Mouse (Mus musculus) liver, embryonic 12.5 days (tissue): Measurements from ENCODE around the gene Plgrkt. TPM values are rescaled to one million over a fixed set of nuclear protein-coding genes. Genes with fewer than 3 reads are reported as not detected.

Source experiments
- ATAC-seq: fragments of 200-750 bp; cut with Nextera tagmentation; 2 replicates; pipeline ENCODE4 v1.8.0; 2017; ENCODE audit warnings: moderate number of reproducible peaks, mild to moderate bottlenecking, moderate library complexity
- H3K27ac ChIP-seq: fragments of 300-500 bp; sonication (generic); 2 replicates; pipeline ENCODE4 v1.5.1; 2016; ENCODE audit warnings: mild to moderate bottlenecking
- H3K27me3 ChIP-seq: fragments of 300-500 bp; sonication (generic); replicated peaks from 2 replicates; pipeline ENCODE4 v1.6.1; 2016; ENCODE audit warnings: mild to moderate bottlenecking, moderate library complexity
- H3K36me3 ChIP-seq: fragments of 300-500 bp; sonication (generic); 2 replicates; pipeline ENCODE4 v1.6.1; 2016; ENCODE audit warnings: mild to moderate bottlenecking, moderate library complexity
- H3K4me1 ChIP-seq: fragments of 300-500 bp; sonication (generic); 2 replicates; pipeline ENCODE4 v1.6.1; 2016
- H3K4me2 ChIP-seq: fragments of 300-500 bp; sonication (generic); 2 replicates; pipeline ENCODE4 v1.6.1; 2016; ENCODE audit warnings: mild to moderate bottlenecking, moderate library complexity
- H3K4me3 ChIP-seq: fragments of 300-500 bp; sonication (generic); 2 replicates; pipeline ENCODE4 v1.5.1; 2016; ENCODE audit warnings: mild to moderate bottlenecking, moderate library complexity
- H3K9ac ChIP-seq: fragments of 300-500 bp; sonication (generic); 2 replicates; pipeline ENCODE4 v1.6.1; 2016; ENCODE audit warnings: mild to moderate bottlenecking, moderate library complexity
- H3K9me3 ChIP-seq: fragments of 300-500 bp; sonication (generic); replicated peaks from 2 replicates; pipeline ENCODE4 v1.6.1; 2016; ENCODE audit warnings: mild to moderate bottlenecking, moderate library complexity
- WGBS: fragments of 180-500 bp; shearing (Covaris S2); methylation state at CpG from one replicate; pipeline ENCODE4 v1.1.7; 2016; ENCODE audit not compliant: insufficient replicate concordance; 5-methylcytosine and 5-hydroxymethylcytosine counted together
- polyA plus RNA-seq: library from polyadenylated mRNA; unstranded; fragments of >200 nt; fragmentation: Nextera tagmentation; extraction: Ambion mirVana; gene quantifications from 2 replicates; pipeline ENCODE4 v1.2.1, GENCODE M21; 2016

The Plgrkt gene
- polyA plus RNA-seq, 1 experiment from 2014 or later, result 37.7 TPM

GRCm38 (mm10) chr19:29342281-29342680 lies 24.9 kb downstream of the Plgrkt start:
- Histone ChIP-seq H3K36me3 (no peaks in the 10 kb centered on the region), H3K4me3 (no peak overlapping the region), H3K27me3 (0 out of 2 replicates have a peak, but pooled peaks cover 12% of the 10 kb centered on the region), H3K9ac (no peak overlapping the region), H3K9me3 (no peaks in the 10 kb centered on the region), H3K27ac (no peak overlapping the region), H3K4me2 (no peak overlapping the region), H3K4me1 (peaks cover 4% of the 10 kb centered on the region; the same call in 1 of the 2 replicates)
- no peak for ATAC-seq
- WGBS, result 64% methylated on average over 6 of the region's 6 CpGs

GRCm38 (mm10) chr19:29341029-29341428 lies 26.2 kb downstream of the Plgrkt start:
- Histone ChIP-seq H3K4me3 (no peak overlapping the region), H3K4me1 (peaks cover 4% of the 10 kb centered on the region; the same call in 1 of the 2 replicates), H3K36me3 (no peaks in the 10 kb centered on the region), H3K27ac (no peak overlapping the region), H3K9ac (no peak overlapping the region), H3K9me3 (no peaks in the 10 kb centered on the region), H3K27me3 (0 out of 2 replicates have a peak, but pooled peaks cover 12% of the 10 kb centered on the region), H3K4me2 (no peak overlapping the region)
- 46% methylated on average over 4 of the region's 4 CpGs for WGBS
- no peak for ATAC-seq

- Histone ChIP-seq H3K27me3 (peaks cover 47% of the 10 kb centered on the region), H3K4me3 (no peak overlapping the region), H3K9ac (no peak overlapping the region), H3K36me3 (no peaks in the 10 kb centered on the region), H3K4me1 (no peaks in the 10 kb centered on the region), H3K9me3 (no peaks in the 10 kb centered on the region), H3K27ac (no peak overlapping the region), H3K4me2 (no peak overlapping the region)
- 68% methylated on average over 2 of the region's 2 CpGs for WGBS
- ATAC-seq, result no peak
These were observed 30.6 kb downstream of the Plgrkt start for GRCm38 (mm10) chr19:29336624-29337023.

- WGBS, result 8% methylated on average over 23 of the region's 23 CpGs
- H3K27ac ChIP-seq, result no peak within 1 kb of the TSS
These were observed 33.0 kb downstream of the Plgrkt start, which contains the start of gene Rln1 for GRCm38 (mm10) chr19:29334068-29334745. Gene Rln1 (minus strand): TSS chr19:29334670.

GRCm38 (mm10) chr19:29326822-29327552 lies 40.2 kb downstream of the Plgrkt start:
- H3K36me3 ChIP-seq, result no peaks in the 10 kb centered on the region
- peaks cover 13% of the 10 kb centered on the region for H3K27me3 ChIP-seq
- no peak overlapping the region for H3K9ac ChIP-seq
- ATAC-seq, result no peak
- H3K27ac ChIP-seq, result no peak overlapping the region
- peaks cover 19% of the 10 kb centered on the region for H3K4me1 ChIP-seq
- no peaks in the 10 kb centered on the region for H3K9me3 ChIP-seq
- no peak overlapping the region for H3K4me3 ChIP-seq
- H3K4me2 ChIP-seq, result no peak overlapping the region
- 73% methylated on average over 13 of the region's 13 CpGs for WGBS

More at GRCm38 (mm10) chr19:29334068-29334745, 33.0 kb downstream of the Plgrkt start, which contains the start of gene Rln1:
- Histone ChIP-seq H3K4me3 (peak within 1 kb of the TSS; percentile 30), H3K9me3 (no peaks in the 10 kb centered on the region), H3K4me1 (no peaks in the 10 kb centered on the region), H3K36me3 (no peaks in the 10 kb centered on the region), H3K9ac (peak within 1 kb of the TSS; percentile 30; the same call in 1 of the 2 replicates), H3K27me3 (peaks cover 36% of the 10 kb centered on the region), H3K4me2 (peak within 1 kb of the TSS; percentile 58)
- ATAC-seq, result no peak

GRCm38 (mm10) chr19:29326396-29326795 lies 40.8 kb downstream of the Plgrkt start:
- Histone ChIP-seq H3K4me3 (no peak overlapping the region), H3K27me3 (peaks cover 9% of the 10 kb centered on the region), H3K4me2 (no peak overlapping the region), H3K9ac (no peak overlapping the region), H3K27ac (no peak overlapping the region), H3K4me1 (peaks cover 19% of the 10 kb centered on the region), H3K36me3 (no peaks in the 10 kb centered on the region), H3K9me3 (no peaks in the 10 kb centered on the region)
- WGBS, result 81% methylated on average over 4 of the region's 4 CpGs
- ATAC-seq, result no peak

GRCm38 (mm10) chr19:29325852-29326180 lies 41.4 kb downstream of the Plgrkt start:
- Histone ChIP-seq H3K4me1 (peaks cover 19% of the 10 kb centered on the region), H3K4me3 (peak overlapping the region; percentile 43), H3K9ac (peak overlapping the region; percentile 32), H3K36me3 (no peaks in the 10 kb centered on the region), H3K9me3 (no peaks in the 10 kb centered on the region), H3K27me3 (peaks cover 9% of the 10 kb centered on the region), H3K27ac (no peak overlapping the region; the same call in 1 of the 2 replicates), H3K4me2 (peak overlapping the region; percentile 70)
- no peak for ATAC-seq
- 57% methylated on average over 9 of the region's 9 CpGs for WGBS

- H3K4me1 ChIP-seq, result peaks cover 19% of the 10 kb centered on the region
- whole genome bisulfite sequencing, result 3% methylated on average over 31 of the region's 31 CpGs
- peak within 1 kb of the TSS; percentile 43 for H3K4me3 ChIP-seq
- peak within 1 kb of the TSS; percentile 70 for H3K4me2 ChIP-seq
- H3K27ac ChIP-seq, result no peak within 1 kb of the TSS; the same call in 1 of the 2 replicates
- no peaks in the 10 kb centered on the region for H3K36me3 ChIP-seq
- peaks cover 9% of the 10 kb centered on the region for H3K27me3 ChIP-seq
- peak; percentile 97 for ATAC-seq
- H3K9ac ChIP-seq, result peak within 1 kb of the TSS; percentile 45
- no peaks in the 10 kb centered on the region for H3K9me3 ChIP-seq
These were observed 41.9 kb downstream of the Plgrkt start, which contains the start of gene Insl6 for GRCm38 (mm10) chr19:29325053-29325851. Gene Insl6 (minus strand): TSS chr19:29325356.

GRCm38 (mm10) chr19:29323416-29324049 lies 43.7 kb downstream of the Plgrkt start:
- Histone ChIP-seq H3K4me3 (no peak overlapping the region), H3K27ac (no peak overlapping the region), H3K9me3 (no peaks in the 10 kb centered on the region), H3K4me2 (no peak overlapping the region), H3K36me3 (no peaks in the 10 kb centered on the region), H3K9ac (no peak overlapping the region), H3K4me1 (peaks cover 19% of the 10 kb centered on the region), H3K27me3 (peaks cover 9% of the 10 kb centered on the region)
- 57% methylated on average over 8 of the region's 8 CpGs for WGBS
- ATAC-seq, result no peak

GRCm38 (mm10) chr19:29312661-29313060 lies 54.5 kb downstream of the Plgrkt start:
- Histone ChIP-seq H3K4me2 (no peak overlapping the region), H3K27me3 (no peaks in the 10 kb centered on the region), H3K36me3 (peaks cover 71% of the 10 kb centered on the region), H3K4me3 (no peak overlapping the region), H3K9ac (no peak overlapping the region), H3K4me1 (no peaks in the 10 kb centered on the region), H3K9me3 (0 out of 2 replicates have a peak, but pooled peaks cover 5% of the 10 kb centered on the region), H3K27ac (no peak overlapping the region)
- no peak for ATAC-seq
- 82% methylated on average over 7 of the region's 7 CpGs for WGBS

- 92% methylated on average over 8 of the region's 8 CpGs for WGBS
- no peak for ATAC-seq
These were observed 55.4 kb downstream of the Plgrkt start for GRCm38 (mm10) chr19:29311791-29312190.

More at GRCm38 (mm10) chr19:29311791-29312190, 55.4 kb downstream of the Plgrkt start:
- Histone ChIP-seq H3K27me3 (no peaks in the 10 kb centered on the region), H3K9ac (no peak overlapping the region), H3K4me1 (no peaks in the 10 kb centered on the region), H3K36me3 (peaks cover 80% of the 10 kb centered on the region), H3K27ac (no peak overlapping the region), H3K4me3 (no peak overlapping the region), H3K9me3 (0 out of 2 replicates have a peak, but pooled peaks cover 5% of the 10 kb centered on the region), H3K4me2 (no peak overlapping the region)
